Mouse (Mus musculus): ENCODE measurements around the gene Trim65. TPM values are rescaled to one million over a fixed set of nuclear protein-coding genes. Genes with fewer than 3 reads are reported as not detected.

Gene Trim65
- 3.1 and 3.3 TPM in 2 replicates for polyA plus RNA-seq (2015; fragmentation: Nextera tagmentation; extraction: Ambion mirVana)

DNA sequence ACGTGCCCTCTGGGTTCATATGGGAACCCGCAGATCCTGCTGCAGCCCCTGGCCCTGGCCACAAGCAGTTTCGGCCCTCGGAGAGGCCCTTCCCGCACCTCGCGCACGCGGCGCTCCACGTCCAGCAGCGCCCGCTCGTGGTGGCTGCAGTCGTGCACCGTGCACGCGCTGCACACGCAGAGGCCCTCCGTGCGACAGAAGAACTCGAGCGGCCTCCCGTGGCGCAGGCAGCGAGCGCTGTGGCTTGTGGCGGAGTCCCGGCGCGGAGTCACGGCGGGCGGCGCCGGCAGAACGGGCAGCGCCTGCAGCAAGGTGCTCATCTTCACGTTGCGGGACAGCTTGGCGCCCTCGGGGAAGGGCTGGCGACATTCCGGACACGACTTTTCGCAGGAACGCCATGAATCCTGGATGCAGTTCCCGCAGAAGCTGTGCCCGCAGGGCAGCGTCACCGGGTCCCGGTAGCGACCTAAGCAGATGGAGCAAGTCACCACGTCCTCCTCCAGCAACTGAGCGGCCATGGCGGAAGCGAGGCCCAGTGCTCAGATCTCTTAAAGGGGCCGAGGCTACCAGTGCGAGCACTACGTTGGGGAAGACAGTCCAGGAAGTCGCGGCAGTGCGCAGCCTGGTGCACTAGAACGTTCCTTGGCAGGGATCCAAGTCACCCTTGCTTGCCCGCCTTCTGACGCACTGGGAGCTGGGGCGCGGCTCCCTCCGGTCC is at the start of gene Trim65:
Gene Trim65, minus strand, starts transcription at position 641 of the 718 bp plus-strand sequence.
- Histone ChIP-seq H3K27me3 (replicated peaks; ENCODE audit: control insufficient read depth, insufficient read depth, low read length) (no peaks in the 10 kb centered on the region), H3K9me3 (ENCODE audit: control insufficient read depth) (no peaks in the 10 kb centered on the region), H3K4me3 (ENCODE audit: low read depth, low read length) (peak within 1 kb of the TSS; percentile 62), H3K4me1 (replicated peaks; ENCODE audit: control insufficient read depth, insufficient read depth, low read length) (peaks cover 8% of the 10 kb centered on the region), H3K4me2 (replicated peaks; ENCODE audit: low read depth) (peak within 1 kb of the TSS; percentile 76), H3K27ac (ENCODE audit: low read depth, low read length) (peak within 1 kb of the TSS; percentile 97), H3K36me3 (ENCODE audit: control insufficient read depth, insufficient read depth) (peaks cover 49% of the 10 kb centered on the region), H3K9ac (ENCODE audit: low read depth, low read length) (peak within 1 kb of the TSS; percentile 74)
- under 1% methylated on average over 69 of the region's 69 CpGs for WGBS
- ATAC-seq, result peak; percentile 89
- TF ChIP-seq CTCF (IDR thresholded peaks at IDR 0.05; ENCODE audit: low read depth), result peak; percentile 100

DNA sequence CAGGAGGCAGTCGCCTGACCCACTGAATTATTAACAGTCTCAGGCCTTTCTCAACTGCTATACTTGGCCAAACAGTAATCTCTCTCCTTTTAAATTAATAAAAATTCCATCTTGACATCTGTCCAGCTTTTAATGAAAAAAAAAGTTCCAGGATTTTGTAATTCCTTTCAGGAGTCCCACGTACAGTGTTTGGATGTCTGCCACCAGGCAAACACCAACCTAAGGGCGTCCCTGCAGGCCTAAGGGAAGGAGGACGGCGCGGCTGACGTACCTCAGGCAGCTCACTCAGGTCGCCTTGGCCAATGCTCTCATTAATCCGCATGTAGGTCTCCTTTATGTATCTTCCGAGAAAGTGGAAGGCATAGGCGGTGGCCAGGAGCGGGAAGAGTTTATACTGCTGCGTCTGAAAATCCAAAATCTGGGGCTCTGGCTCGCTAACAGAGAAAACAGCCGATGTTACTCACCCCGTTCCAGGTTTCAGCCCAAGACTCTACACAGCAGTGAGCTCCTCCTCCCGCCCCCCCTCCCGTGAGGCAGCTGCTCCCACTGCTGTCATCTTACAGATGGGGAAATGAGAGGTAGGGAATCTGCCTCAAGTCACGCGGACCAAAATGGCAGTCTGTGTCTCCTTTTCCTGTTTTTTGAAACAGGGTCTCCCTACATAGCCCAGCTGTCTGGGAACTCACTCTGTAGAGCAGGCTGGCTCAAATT is 47.6 kb upstream of the Trim65 start:
- no peak for TF ChIP-seq CTCF (IDR thresholded peaks at IDR 0.05; ENCODE audit: low read depth)
- Histone ChIP-seq H3K4me2 (replicated peaks; ENCODE audit: low read depth) (no peak overlapping the region), H3K36me3 (ENCODE audit: control insufficient read depth, insufficient read depth) (peaks cover 87% of the 10 kb centered on the region), H3K9ac (ENCODE audit: low read depth, low read length) (no peak overlapping the region), H3K27me3 (replicated peaks; ENCODE audit: control insufficient read depth, insufficient read depth, low read length) (no peaks in the 10 kb centered on the region), H3K4me3 (ENCODE audit: low read depth, low read length) (no peak overlapping the region), H3K27ac (ENCODE audit: low read depth, low read length) (no peak overlapping the region), H3K4me1 (replicated peaks; ENCODE audit: control insufficient read depth, insufficient read depth, low read length) (no peaks in the 10 kb centered on the region), H3K9me3 (ENCODE audit: control insufficient read depth) (no peaks in the 10 kb centered on the region)
- no peak for ATAC-seq
- 88% methylated on average over 20 of the region's 20 CpGs for WGBS

DNA sequence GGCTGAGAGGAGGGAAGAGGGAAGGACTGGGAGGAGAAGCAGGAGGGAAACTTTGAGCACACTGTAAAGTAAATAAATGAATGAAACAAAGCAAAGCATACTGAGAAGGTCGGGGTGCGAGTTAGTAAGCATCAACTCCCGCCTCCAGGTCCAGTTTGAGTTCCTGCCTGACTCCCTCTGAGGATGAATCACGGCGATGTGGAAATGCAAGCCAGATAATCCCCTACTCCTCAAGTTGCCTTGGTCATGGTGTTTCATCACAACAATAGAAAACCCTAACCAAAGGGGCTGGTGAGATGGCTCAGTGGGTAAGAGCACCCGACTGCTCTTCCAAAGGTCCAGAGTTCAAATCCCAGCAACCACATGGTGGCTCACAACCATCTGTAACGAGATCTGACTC is 45.1 kb upstream of the Trim65 start:
- Histone ChIP-seq H3K4me2 (replicated peaks; ENCODE audit: low read depth) (no peak overlapping the region), H3K36me3 (ENCODE audit: control insufficient read depth, insufficient read depth) (peaks cover 86% of the 10 kb centered on the region), H3K27me3 (replicated peaks; ENCODE audit: control insufficient read depth, insufficient read depth, low read length) (no peaks in the 10 kb centered on the region), H3K27ac (ENCODE audit: low read depth, low read length) (no peak overlapping the region), H3K4me3 (ENCODE audit: low read depth, low read length) (no peak overlapping the region), H3K4me1 (replicated peaks; ENCODE audit: control insufficient read depth, insufficient read depth, low read length) (no peaks in the 10 kb centered on the region), H3K9ac (ENCODE audit: low read depth, low read length) (no peak overlapping the region), H3K9me3 (ENCODE audit: control insufficient read depth) (no peaks in the 10 kb centered on the region)
- no peak for TF ChIP-seq CTCF (IDR thresholded peaks at IDR 0.05; ENCODE audit: low read depth)
- WGBS, result 89% methylated on average over 7 of the region's 7 CpGs
- no peak for ATAC-seq

DNA sequence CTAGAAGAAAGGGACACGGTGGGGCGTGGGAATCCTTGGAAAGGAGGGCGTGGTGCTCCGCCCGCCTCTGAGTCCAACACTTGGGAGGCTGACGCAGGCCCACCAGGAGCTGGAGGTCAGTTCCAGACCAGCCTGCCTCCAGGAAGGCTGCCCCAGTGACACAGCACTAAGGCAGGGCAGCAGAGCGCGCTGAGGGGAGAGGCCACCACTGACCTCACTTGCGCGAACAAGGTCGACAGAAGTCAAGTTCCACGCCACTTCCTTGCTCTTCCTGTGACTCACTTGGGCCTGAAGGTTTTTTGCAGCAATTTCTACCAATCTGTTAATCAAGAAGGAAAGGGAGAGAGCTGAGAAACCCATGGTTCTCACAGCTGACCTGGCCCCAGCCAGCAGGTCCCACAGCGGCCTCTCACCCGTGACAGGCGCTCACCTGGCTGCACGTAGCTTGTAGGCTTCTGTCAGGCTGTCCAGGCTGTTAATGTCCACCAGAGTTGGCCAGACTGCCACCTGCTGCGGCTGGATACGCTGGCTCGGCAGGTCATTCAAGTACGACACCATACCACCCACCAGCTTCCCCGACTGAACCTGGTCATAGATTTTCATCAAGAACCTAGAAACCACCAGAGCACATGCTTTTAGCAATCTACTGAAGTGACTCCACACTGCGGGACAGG is 44.0 kb upstream of the Trim65 start:
- 82% methylated on average over 22 of the region's 22 CpGs for WGBS
- H3K36me3 ChIP-seq (ENCODE audit: control insufficient read depth, insufficient read depth), result peaks cover 75% of the 10 kb centered on the region

DNA sequence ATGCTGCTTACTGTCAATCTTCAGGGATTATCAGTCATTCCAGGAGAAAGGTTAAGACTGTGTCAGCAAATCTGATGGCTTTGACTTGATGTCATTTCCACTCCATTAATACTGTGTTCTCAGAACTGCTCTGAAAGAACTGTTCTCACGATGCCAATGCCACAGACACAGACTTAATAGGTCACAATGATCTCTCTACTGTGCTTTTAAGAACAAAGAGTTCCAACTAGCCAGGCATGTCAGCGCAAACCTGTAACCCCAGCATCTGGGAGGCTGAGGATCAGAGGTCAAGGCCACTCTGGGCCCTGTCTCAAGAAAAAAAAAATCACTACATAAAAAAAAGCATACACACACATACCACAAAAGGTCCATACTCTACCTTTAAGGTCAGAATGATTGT is 41.0 kb upstream of the Trim65 start:
- Histone ChIP-seq H3K27ac (ENCODE audit: low read depth, low read length) (peak overlapping the region; percentile 35; the same call in 1 of the 2 replicates), H3K9ac (ENCODE audit: low read depth, low read length) (0 out of 2 replicates have a peak overlapping the region, but pooled peaks have one; percentile 11), H3K9me3 (ENCODE audit: control insufficient read depth) (no peaks in the 10 kb centered on the region), H3K4me2 (replicated peaks; ENCODE audit: low read depth) (no peak overlapping the region), H3K4me1 (replicated peaks; ENCODE audit: control insufficient read depth, insufficient read depth, low read length) (peaks cover 3% of the 10 kb centered on the region; the same call in 1 of the 2 replicates), H3K36me3 (ENCODE audit: control insufficient read depth, insufficient read depth) (peaks cover 51% of the 10 kb centered on the region), H3K27me3 (replicated peaks; ENCODE audit: control insufficient read depth, insufficient read depth, low read length) (no peaks in the 10 kb centered on the region), H3K4me3 (ENCODE audit: low read depth, low read length) (no peak overlapping the region)
- TF ChIP-seq CTCF (IDR thresholded peaks at IDR 0.05; ENCODE audit: low read depth), result no peak
- no peak for ATAC-seq
- 68% methylated on average over 2 of the region's 2 CpGs for WGBS

More for the DNA sequence above, 44.0 kb upstream of the Trim65 start:
- Histone ChIP-seq H3K9me3 (ENCODE audit: control insufficient read depth) (no peaks in the 10 kb centered on the region), H3K9ac (ENCODE audit: low read depth, low read length) (no peak overlapping the region), H3K4me2 (replicated peaks; ENCODE audit: low read depth) (no peak overlapping the region), H3K27me3 (replicated peaks; ENCODE audit: control insufficient read depth, insufficient read depth, low read length) (no peaks in the 10 kb centered on the region), H3K4me1 (replicated peaks; ENCODE audit: control insufficient read depth, insufficient read depth, low read length) (no peaks in the 10 kb centered on the region), H3K27ac (ENCODE audit: low read depth, low read length) (peak overlapping the region; percentile 15; the same call in 1 of the 2 replicates), H3K4me3 (ENCODE audit: low read depth, low read length) (no peak overlapping the region)
- TF ChIP-seq CTCF (IDR thresholded peaks at IDR 0.05; ENCODE audit: low read depth), result no peak
- ATAC-seq, result peak; percentile 20; the same call in 1 of the 2 replicates

Data from intestine, postnatal 0 days (tissue).